ENCODE assay signal across 10 mouse cellular contexts in the genomic region with DNA sequence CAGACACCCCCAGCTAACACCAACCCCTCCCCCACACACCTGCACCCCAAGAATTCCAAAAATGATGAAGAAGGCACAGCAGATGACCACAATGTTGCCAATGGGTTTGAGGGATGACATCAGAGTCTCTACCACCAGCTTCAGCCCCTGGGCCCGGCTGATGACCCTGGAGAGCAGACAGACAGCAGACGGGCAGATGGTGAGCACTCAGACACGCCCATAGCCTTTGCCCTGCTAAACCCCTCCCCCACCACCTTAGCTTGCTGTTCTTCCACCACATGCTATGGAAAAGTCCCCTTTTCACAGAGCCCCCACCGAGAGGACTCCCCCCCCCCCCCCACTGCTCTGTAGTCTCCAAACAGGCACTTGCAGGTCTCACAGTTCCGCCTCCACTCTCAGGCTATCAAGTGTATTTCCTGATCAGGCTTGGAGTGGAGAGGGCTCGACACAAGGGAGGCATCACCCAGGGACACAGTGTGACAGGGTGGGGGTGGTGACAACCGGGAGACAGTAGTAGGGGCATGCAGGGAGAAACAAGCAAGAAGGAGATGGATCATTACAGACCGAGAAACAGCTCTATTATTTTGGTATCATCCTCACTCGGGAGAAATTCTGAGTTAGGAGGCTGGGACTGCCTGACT. TPM values are rescaled to one million over a fixed set of nuclear protein-coding genes. Genes with fewer than 3 reads are reported as not detected.
DNase-seq lines count a peak whose midpoint lies in the region; ATAC-seq and TF ChIP-seq lines count a peak whose summit lies in the region.
"Had no signal": no experiment of that assay in that cellular context is flagged by ENCODE, and none has a peak within 500 bp of the region (broad histone marks: within the 10 kb centered on the region; RNA-seq: fewer than 3 reads in every experiment).

No protein-coding gene starts in this region.

- H3K9me3 ChIP-seq in lung, postnatal 0 days (ENCODE audit: low read length), result no peaks in the 10 kb centered on the region
- no peaks in the 10 kb centered on the region for H3K9me3 ChIP-seq in forebrain, embryonic 12.5 days

- WGBS in lung, postnatal 0 days, result 27% methylated on average over 9 of the region's 9 CpGs
- WGBS in forebrain, embryonic 12.5 days, result 46% methylated on average over 9 of the region's 9 CpGs

- ATAC-seq in lung, postnatal 0 days, result 0 out of 2 replicates have a peak, but pooled peaks have one; percentile 13
- peak; percentile 49; the same call in 1 of the 2 replicates for ATAC-seq in forebrain, embryonic 12.5 days (ENCODE audit: low FRiP score)

- H3K27ac ChIP-seq in lung, postnatal 0 days (ENCODE audit: low read length), result no peak overlapping the region
- H3K27ac ChIP-seq in forebrain, embryonic 12.5 days, result peak overlapping the region; percentile 84

- peaks cover 7% of the 10 kb centered on the region for H3K27me3 ChIP-seq in lung, postnatal 0 days (replicated peaks; ENCODE audit: insufficient read depth, low read length)
- peaks cover 8% of the 10 kb centered on the region; the same call in 1 of the 2 replicates for H3K27me3 ChIP-seq in forebrain, embryonic 12.5 days

- no peaks in the 10 kb centered on the region for H3K36me3 ChIP-seq in lung, postnatal 0 days (ENCODE audit: insufficient read depth, low read length)
- peaks cover 16% of the 10 kb centered on the region for H3K36me3 ChIP-seq in forebrain, embryonic 12.5 days (replicated peaks)

- no peak for TF ChIP-seq EP300 in lung, postnatal 0 days (IDR thresholded peaks at IDR 0.05)

- no peak overlapping the region for H3K9ac ChIP-seq in lung, postnatal 0 days (replicated peaks; ENCODE audit: low read depth)
- H3K9ac ChIP-seq in forebrain, embryonic 12.5 days, result no peak overlapping the region

- no peak for DNase-seq in lung, postnatal 0 days (ENCODE audit: low spot score)
- DNase-seq in lung, postnatal 36 days, result no peak
- DNase-seq in kidney, postnatal 36 days, result peak; percentile 36
- peak; percentile 77 for DNase-seq in retina, postnatal 1 day
- no peak for DNase-seq in thymus, adult 18-20 months
- no peak for DNase-seq in right cerebral cortex, postnatal 25 days
- DNase-seq in adrenal gland, postnatal 36 days, result no peak
- DNase-seq: cerebellum, adult 11 months had no signal

- no peak overlapping the region for H3K4me3 ChIP-seq in lung, postnatal 0 days (ENCODE audit: low read depth, low read length)
- no peak overlapping the region for H3K4me3 ChIP-seq in forebrain, embryonic 12.5 days (replicated peaks)

- peaks cover 9% of the 10 kb centered on the region for H3K4me1 ChIP-seq in lung, postnatal 0 days (ENCODE audit: insufficient read depth, low read depth, low read length)
- H3K4me1 ChIP-seq in forebrain, embryonic 12.5 days, result peaks cover 42% of the 10 kb centered on the region

- H3K4me2 ChIP-seq in lung, postnatal 0 days (replicated peaks; ENCODE audit: low read depth, low read length), result no peak overlapping the region
- no peak overlapping the region for H3K4me2 ChIP-seq in forebrain, embryonic 12.5 days

- no peak for TF ChIP-seq CTCF in lung, postnatal 0 days (IDR thresholded peaks at IDR 0.05)

RNA-seq across cellular contexts. Expression of gene Abcc3, which starts 36.3 kb away (rescaled TPM):
- polyA plus RNA-seq in lung, postnatal 0 days (2015; fragmentation: Nextera tagmentation; extraction: Ambion mirVana), result 8.7 and 10.4 TPM in 2 replicates
- 0.41 and 0.49 TPM in 2 replicates for polyA plus RNA-seq in forebrain, embryonic 12.5 days (2016; fragmentation: Nextera tagmentation; extraction: Ambion mirVana)
- 1 to 10 TPM; 3.8 to 7.4 TPM for total RNA-seq in adrenal gland, postnatal 36 days (2021)

RNA-seq across cellular contexts. Expression of gene Cacna1g, which starts 44.9 kb away (rescaled TPM):
- 1.4 and 3.1 TPM in 2 replicates for polyA plus RNA-seq in lung, postnatal 0 days (2015; fragmentation: Nextera tagmentation; extraction: Ambion mirVana)
- 9.6 and 12.1 TPM in 2 replicates for polyA plus RNA-seq in forebrain, embryonic 12.5 days (2016; fragmentation: Nextera tagmentation; extraction: Ambion mirVana)
- 1 to 10 TPM in 1 of 2 experiments, under 1 TPM in 1; 0.50 to 1.1 TPM for total RNA-seq in adrenal gland, postnatal 36 days (2021)

RNA-seq across cellular contexts. Expression of gene Spata20, which starts 56.8 kb away (rescaled TPM):
- polyA plus RNA-seq in lung, postnatal 0 days (2015; fragmentation: Nextera tagmentation; extraction: Ambion mirVana), result 0.14 TPM in 1 of 2 replicates, not detected in the other
- 0.19 and 0.26 TPM in 2 replicates for polyA plus RNA-seq in forebrain, embryonic 12.5 days (2016; fragmentation: Nextera tagmentation; extraction: Ambion mirVana)
- total RNA-seq in adrenal gland, postnatal 36 days (2021), result not detected
- total RNA-seq: gastrocnemius, postnatal 25 days had no signal

Comparison
In these comparisons a context has a peak if more than half of its experiments do, and no peak if none do; other contexts are left out.
1. DNase-seq: peak in kidney, postnatal 36 days (2 of 2) and retina, postnatal 1 day (single experiment); none in lung, postnatal 0 days (single experiment), lung, postnatal 36 days (single experiment), thymus, adult 18-20 months (0 of 2), right cerebral cortex, postnatal 25 days (single experiment) and adrenal gland, postnatal 36 days (0 of 2).